Mouse (Mus musculus) E14TG2a.4 (cell line): Measurements from ENCODE around the gene Rpl5.

ENCODE experiments used
- CTCF ChIP-seq: conservative IDR thresholded peaks from 2 replicates; pipeline ENCODE4 v1.5.1; 2014; ENCODE audit warnings: low read length
- NANOG ChIP-seq: IDR thresholded peaks from 2 replicates; pipeline ENCODE4 v1.6.1; 2014; ENCODE audit warnings: borderline replicate concordance, low read length, mixed read lengths

- no peak for TF ChIP-seq CTCF
- no peak for TF ChIP-seq NANOG
These were observed 15.0 kb downstream of the Rpl5 start for GRCm38 (mm10) chr5:107915280-107915679.
